Mouse (Mus musculus): ENCODE measurements around the gene Ccdc170. TPM values are rescaled to one million over a fixed set of nuclear protein-coding genes. Genes with fewer than 3 reads are reported as not detected.

Ccdc170 gene
- total RNA-seq (2023) = under 1 TPM; 0.31 to 0.46 TPM

GRCm38 (mm10) chr10:4482355-4482754 is at the start of gene Ccdc170:
Ccdc170 (plus strand) TSS chr10:4482502.

DNA sequence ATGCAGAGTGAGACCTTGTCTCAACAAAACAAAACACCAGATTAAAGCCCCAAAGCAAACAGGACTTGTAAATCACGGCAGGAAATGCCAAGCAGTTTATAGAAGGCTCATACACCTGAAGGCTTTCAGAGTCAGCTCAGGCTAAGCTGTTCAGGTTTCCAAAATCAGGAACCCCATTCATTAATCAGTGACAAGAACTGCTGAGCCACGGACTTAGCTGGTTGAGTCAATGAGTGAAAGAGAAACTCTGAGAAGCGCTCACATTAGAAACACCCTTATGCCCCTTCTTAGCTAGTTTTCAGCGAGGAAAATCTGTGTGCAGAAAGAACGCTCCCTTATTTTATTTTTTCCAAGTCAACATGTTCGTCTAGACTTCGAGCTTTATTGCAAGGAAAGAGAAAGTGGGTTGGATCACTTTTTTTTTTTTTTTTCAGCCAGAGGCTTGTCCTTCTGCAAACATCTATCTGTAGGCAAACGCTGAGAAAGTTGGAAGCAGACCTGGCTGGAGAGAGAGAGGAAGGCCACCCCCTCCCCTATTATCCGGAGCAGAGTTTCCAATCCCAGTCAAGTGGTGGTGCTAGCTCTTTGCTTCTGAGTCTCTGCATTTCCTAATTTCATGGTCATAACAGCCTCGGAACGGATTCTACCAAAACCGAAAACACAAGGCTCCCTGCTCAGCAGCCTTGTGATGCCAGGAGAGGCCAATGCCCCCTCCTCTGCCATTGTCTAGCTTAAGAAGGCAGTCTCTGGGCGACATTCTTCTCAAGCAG is 129.3 kb downstream of the Ccdc170 start, which contains the start of gene Esr1:
Esr1 (plus strand) TSS at position 208 of the 770 bp plus-strand sequence.

Other genes with a start within 250 kb of the Ccdc170 start
- 1 to 10 TPM in 1 of 2 experiments, under 1 TPM in 1; 0.95 to 3.5 TPM for gene Akap12, start 216.1 kb upstream of the Ccdc170 start, total RNA-seq (2023)
- gene Zbtb2, start 94.4 kb upstream of the Ccdc170 start, total RNA-seq (2023) = 10 to 100 TPM; 15.3 to 15.5 TPM
- gene Rmnd1, start 50.1 kb upstream of the Ccdc170 start, total RNA-seq (2023) = 10 to 100 TPM; 17.3 to 17.9 TPM
- 10 to 100 TPM; 14.1 to 15.0 TPM for gene Armt1, start 50.0 kb upstream of the Ccdc170 start, total RNA-seq (2023)
- 1 to 10 TPM; 5.5 to 5.6 TPM for gene Esr1, start 129.1 kb downstream of the Ccdc170 start, total RNA-seq (2023)

Measured in neutrophil, adult 59 days (primary cell).